13 mouse cellular contexts compared by ENCODE assay signal in genomic region chr10:99459171-99459660, GRCm38 (mm10).
A peak's percentile ranks its signal among the peaks of the same experiment; 100 is the strongest.
DNase-seq lines count a peak whose midpoint lies in the region; ATAC-seq and TF ChIP-seq lines count a peak whose summit lies in the region.
"Had no signal": no experiment of that assay in that cellular context is flagged by ENCODE, and none has a peak within 500 bp of the region (broad histone marks: within the 10 kb centered on the region; RNA-seq: fewer than 3 reads in every experiment).

No protein-coding gene starts in this region.

- TF ChIP-seq RAD21 in CH12.LX (IDR thresholded peaks at IDR 0.05; ENCODE audit: low read depth, low read length): no peak

- H3K4me3 ChIP-seq in gastrocnemius, adult 2 months: peak overlapping the region; percentile 35; the same call in 1 of the 2 replicates
- H3K4me3 ChIP-seq in left cerebral cortex, adult 2 months: no peak overlapping the region
- H3K4me3 ChIP-seq in CH12.LX (replicated peaks in 1 of 3; ENCODE audit: low read depth in 2 of 3, low read length in 2 of 3, poor library complexity in 1 of 3): no peak overlapping the region
- H3K4me3 ChIP-seq in liver, embryonic 16.5 days (ENCODE audit: low read depth, low read length): 0 out of 2 replicates have a peak overlapping the region, but pooled peaks have one; percentile 28
- H3K4me3 ChIP-seq: heart, embryonic 12.5 days; midbrain, embryonic 12.5 days; neural tube, embryonic 13.5 days had no signal

- intact Hi-C loops in gastrocnemius, adult 2 months (cut with DNase I): no loop called here
- intact Hi-C loops in left cerebral cortex, adult 2 months (cut with DNase I): no loop called here
- intact Hi-C loops in left cerebral cortex, postnatal 4 days (cut with DNase I): loop anchor here (10.0 kb wide), 1 partner anchor 194 kb away; the partner anchor contains the start of gene Dusp6

- peak overlapping the region; percentile 86; the same call in 1 of the 2 replicates for H3K27ac ChIP-seq in gastrocnemius, adult 2 months
- peak overlapping the region; percentile 47; the same call in 1 of the 2 replicates for H3K27ac ChIP-seq in left cerebral cortex, adult 2 months
- no peak overlapping the region for H3K27ac ChIP-seq in CH12.LX (ENCODE audit: insufficient read depth, low read depth)
- H3K27ac ChIP-seq in liver, embryonic 16.5 days (ENCODE audit: low read length): peak overlapping the region; percentile 76; the same call in 1 of the 2 replicates
- H3K27ac ChIP-seq: midbrain, embryonic 12.5 days had no signal

- H3K4me2 ChIP-seq in CH12.LX (ENCODE audit: insufficient read depth, low read depth, poor library complexity, severe bottlenecking): peak overlapping the region; percentile 89
- H3K4me2 ChIP-seq in liver, embryonic 16.5 days (ENCODE audit: low read depth, low read length): peak overlapping the region; percentile 44
- H3K4me2 ChIP-seq: midbrain, embryonic 12.5 days; neural tube, embryonic 13.5 days had no signal

- in situ Hi-C loops in CH12.LX (cut with MboI; ENCODE audit: low pct_ligation_motif_present, low pct_unique_long_range_greater_than_20kb, low sequenced_read_pairs): loop anchor here (25.0 kb wide), 1 partner anchor 272 kb away; no protein-coding TSS in a partner anchor

- 51% methylated on average over 9 of the region's 9 CpGs for WGBS in liver, embryonic 16.5 days (ENCODE audit: insufficient replicate concordance)

- DNase-seq in gastrocnemius, adult 2 months: no peak
- DNase-seq in gastrocnemius, postnatal 10 days: no peak
- no peak for DNase-seq in left cerebral cortex, adult 2 months (ENCODE audit: extremely low spot score in 1 of 2, low spot score in 2 of 2)
- DNase-seq in left cerebral cortex, postnatal 4 days: no peak
- DNase-seq in CH12.LX (ENCODE audit: extremely low read depth): no peak
- DNase-seq in layer of hippocampus, postnatal 36 days: no peak
- no peak for DNase-seq in left cerebral cortex, adult 9 months (ENCODE audit: low spot score in 2 of 2)
- DNase-seq: cerebellum, postnatal 10 days; right cerebral cortex, adult 18-20 months had no signal

- H3K4me1 ChIP-seq in CH12.LX (ENCODE audit: control insufficient read depth in 1 of 2, insufficient read depth in 2 of 2): peaks cover 2 to 22% of the 10 kb centered on the region in 2 experiments; a peak in 3 of 4 replicates
- peaks cover 7% of the 10 kb centered on the region for H3K4me1 ChIP-seq in liver, embryonic 16.5 days (ENCODE audit: control insufficient read depth, low read depth, low read length)

- no peaks in the 10 kb centered on the region for H3K9me3 ChIP-seq in CH12.LX (replicated peaks; ENCODE audit: low read length)
- H3K9me3 ChIP-seq in liver, embryonic 16.5 days (replicated peaks; ENCODE audit: control insufficient read depth, low read length): no peaks in the 10 kb centered on the region
- H3K9me3 ChIP-seq: heart, embryonic 12.5 days; midbrain, embryonic 12.5 days; neural tube, embryonic 13.5 days had no signal

- H3K9ac ChIP-seq in CH12.LX (ENCODE audit: insufficient read depth, low read depth): no peak overlapping the region
- H3K9ac ChIP-seq in liver, embryonic 16.5 days (ENCODE audit: low read depth, low read length): no peak overlapping the region
- H3K9ac ChIP-seq: heart, embryonic 12.5 days; midbrain, embryonic 12.5 days; neural tube, embryonic 13.5 days had no signal

- no peaks in the 10 kb centered on the region for H3K27me3 ChIP-seq in CH12.LX (replicated peaks)
- H3K27me3 ChIP-seq in liver, embryonic 16.5 days (ENCODE audit: control insufficient read depth, insufficient read depth, low read depth, low read length): no peaks in the 10 kb centered on the region
- H3K27me3 ChIP-seq: heart, embryonic 12.5 days; neural tube, embryonic 13.5 days had no signal

- dilution Hi-C loops in CH12.LX (cut with MboI; ENCODE audit: extremely low pct_ligation_motif_present, extremely low pct_unique_long_range_greater_than_20kb, low sequenced_read_pairs): no loop called here

- H3K79me2 ChIP-seq in CH12.LX (replicated peaks; ENCODE audit: control insufficient read depth, extremely low read depth, insufficient read depth, poor library complexity, severe bottlenecking): no peaks in the 10 kb centered on the region

- ATAC-seq in liver, embryonic 16.5 days (ENCODE audit: low read depth): no peak

- TF ChIP-seq EP300 in CH12.LX (IDR thresholded peaks at IDR 0.05; ENCODE audit: low read length): no peak

- no peaks in the 10 kb centered on the region for H3K36me3 ChIP-seq in CH12.LX (replicated peaks in 1 of 2; ENCODE audit: control insufficient read depth in 1 of 2, insufficient read depth in 1 of 2, low read length in 1 of 2)
- no peaks in the 10 kb centered on the region for H3K36me3 ChIP-seq in liver, embryonic 16.5 days (ENCODE audit: control insufficient read depth, insufficient read depth)
- H3K36me3 ChIP-seq: heart, embryonic 12.5 days; midbrain, embryonic 12.5 days; neural tube, embryonic 13.5 days had no signal

- no peak for TF ChIP-seq POLR2A in CH12.LX (IDR thresholded peaks at IDR 0.05; ENCODE audit: low read depth, low read length)

- TF ChIP-seq CTCF in gastrocnemius, adult 2 months (IDR thresholded peaks at IDR 0.05): no peak
- no peak for TF ChIP-seq CTCF in left cerebral cortex, adult 2 months (IDR thresholded peaks at IDR 0.05)
- TF ChIP-seq CTCF in CH12.LX (conservative IDR thresholded peaks at IDR 0.05 in 1 of 2, IDR thresholded peaks at IDR 0.05 in 1 of 2; ENCODE audit: low read depth in 2 of 2, low read length in 2 of 2): no peak

TF ChIP-seq in CH12.LX, 34 proteins besides CTCF, POLR2A, EP300 and RAD21:
- TF ChIP-seq ELF1 (IDR thresholded peaks at IDR 0.05; ENCODE audit: low read depth, low read length) (no peak), TCF12 (IDR thresholded peaks at IDR 0.05; ENCODE audit: low read depth, low read length) (no peak), CHD1 (IDR thresholded peaks at IDR 0.05; ENCODE audit: low read depth, low read length) (no peak), MXI1 (IDR thresholded peaks at IDR 0.05; ENCODE audit: low read depth, low read length) (no peak), MYC (IDR thresholded peaks at IDR 0.05; ENCODE audit: low read depth, low read length) (no peak), TBP (conservative IDR thresholded peaks at IDR 0.05; ENCODE audit: low read depth, low read length) (no peak), JUN (IDR thresholded peaks at IDR 0.05; ENCODE audit: insufficient read depth, low read depth, low read length) (no peak), RCOR1 (conservative IDR thresholded peaks at IDR 0.05; ENCODE audit: low read depth, low read length) (no peak), KAT2A (IDR thresholded peaks at IDR 0.05; ENCODE audit: insufficient replicate concordance, low read length) (no peak), GABPA (IDR thresholded peaks at IDR 0.05; ENCODE audit: insufficient replicate concordance, low read depth, low read length) (no peak)

Comparison
In these comparisons a context has a peak if more than half of its experiments do, and no peak if none do; other contexts are left out.
1. H3K4me3 ChIP-seq: peak in gastrocnemius, adult 2 months (single experiment) and liver, embryonic 16.5 days (single experiment); none in left cerebral cortex, adult 2 months (single experiment) and CH12.LX (0 of 3).